Mouse (Mus musculus) adrenal gland (tissue): ENCODE data around the gene Crybg1.

Source experiments
- intact Hi-C: fragments of 180-260 bp; cut with DNase I; formaldehyde crosslinking; loops from one replicate; pipeline ENCODE4 v1.15.1; 2025

Crybg1 gene

GRCm38 (mm10) chr10:44110460-44110859 is 38.2 kb downstream of the Crybg1 start:
- intact Hi-C loops: no loop called here

DNA sequence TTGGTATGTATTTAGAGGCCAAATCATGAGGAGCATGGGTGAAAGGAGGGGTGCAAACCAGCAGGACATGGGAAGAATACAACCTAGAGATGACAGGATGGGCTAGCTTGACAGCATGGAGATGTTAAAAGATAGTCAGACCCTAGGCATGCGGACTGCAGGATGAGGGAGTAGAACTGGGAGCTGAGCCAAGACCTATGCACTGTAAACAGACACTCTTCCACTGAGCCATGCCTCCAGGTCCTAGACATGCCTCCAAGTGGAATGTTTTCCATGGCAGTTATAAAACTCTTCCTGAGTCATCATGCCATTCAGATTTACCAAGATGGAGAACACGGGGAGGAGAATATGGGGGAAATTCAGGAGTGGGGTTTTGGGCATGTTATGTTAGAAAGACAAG is 53.9 kb downstream of the Crybg1 start:
- intact Hi-C loops: no loop called here

DNA sequence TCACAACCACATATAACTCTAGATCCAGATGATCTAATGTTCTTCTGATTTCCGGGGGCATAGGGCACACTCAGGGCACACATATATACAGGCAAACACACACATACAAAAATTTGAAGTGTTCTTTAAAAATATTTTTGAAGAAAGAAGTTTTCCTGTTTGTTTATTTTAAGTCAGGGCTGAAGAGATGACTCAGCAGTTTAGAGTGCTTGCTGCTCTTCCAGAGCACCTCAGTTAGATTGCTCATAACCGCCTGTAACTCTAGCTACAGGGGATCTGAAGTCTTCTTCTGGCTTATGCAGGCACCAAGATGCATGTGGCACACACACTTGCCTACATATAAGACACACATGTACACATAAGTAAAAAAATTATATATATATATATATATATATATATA is 56.9 kb downstream of the Crybg1 start:
- intact Hi-C loops: no loop called here

DNA sequence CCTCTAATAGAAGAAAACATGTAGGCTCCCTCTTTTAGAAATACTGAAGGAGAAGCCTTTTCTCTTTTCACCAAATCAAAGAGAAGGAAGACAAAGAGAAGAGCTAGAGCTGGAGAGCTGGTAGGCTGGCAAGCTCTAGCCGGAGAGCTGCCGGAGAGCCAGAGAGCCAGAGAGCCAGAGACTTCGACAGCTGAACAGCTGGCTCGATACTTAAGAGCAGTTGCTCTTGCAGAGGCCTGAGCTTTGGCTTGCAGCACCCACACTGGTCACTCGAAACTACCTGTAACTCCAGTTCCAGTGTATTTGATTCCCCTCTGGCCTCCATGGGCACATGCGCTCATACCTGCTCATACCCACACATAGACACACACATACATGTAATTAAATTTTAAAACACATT is 68.3 kb downstream of the Crybg1 start:
- intact Hi-C loops: no loop called here

DNA sequence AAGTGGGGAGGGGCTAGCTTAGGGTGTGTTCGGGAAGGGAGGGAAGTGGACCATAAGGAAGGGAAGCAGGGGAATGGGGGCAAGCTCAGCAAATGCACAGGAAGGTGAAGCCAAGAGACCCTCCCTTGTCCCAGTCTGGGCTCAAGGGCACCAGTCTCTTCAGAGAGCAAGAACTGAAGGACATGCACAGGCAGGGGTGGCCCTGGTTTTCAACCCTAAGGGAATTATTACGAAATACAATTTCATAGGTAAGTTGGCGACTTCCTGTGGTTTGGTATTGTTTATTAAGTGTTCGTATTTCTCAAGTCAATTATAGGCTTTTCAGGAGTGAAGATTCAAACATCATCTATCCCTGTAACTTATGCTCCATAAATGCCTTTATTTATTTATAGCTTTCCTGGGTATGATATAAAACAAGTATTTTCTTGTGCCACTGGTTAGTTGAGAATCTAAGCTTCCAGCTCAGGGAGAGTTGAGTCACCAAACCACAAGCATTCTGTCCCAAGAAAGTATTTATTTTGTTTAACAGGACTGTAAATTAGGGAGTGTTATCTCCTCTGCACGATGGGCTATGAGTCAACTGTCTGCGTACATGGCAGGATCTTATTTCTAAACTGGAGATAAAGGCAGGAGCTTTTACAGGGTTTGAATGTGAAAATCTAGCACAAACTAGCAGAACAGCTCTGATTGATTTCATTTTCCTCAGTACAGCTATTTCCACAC is 69.7 kb downstream of the Crybg1 start:
- intact Hi-C loops: no loop called here

GRCm38 (mm10) chr10:44071095-44071494 is 77.6 kb downstream of the Crybg1 start:
- intact Hi-C loops: loop anchor here (1.0 to 5.0 kb wide), 2 partner anchors 117 to 494 kb away; partner anchors contain the start of gene Cd24a

DNA sequence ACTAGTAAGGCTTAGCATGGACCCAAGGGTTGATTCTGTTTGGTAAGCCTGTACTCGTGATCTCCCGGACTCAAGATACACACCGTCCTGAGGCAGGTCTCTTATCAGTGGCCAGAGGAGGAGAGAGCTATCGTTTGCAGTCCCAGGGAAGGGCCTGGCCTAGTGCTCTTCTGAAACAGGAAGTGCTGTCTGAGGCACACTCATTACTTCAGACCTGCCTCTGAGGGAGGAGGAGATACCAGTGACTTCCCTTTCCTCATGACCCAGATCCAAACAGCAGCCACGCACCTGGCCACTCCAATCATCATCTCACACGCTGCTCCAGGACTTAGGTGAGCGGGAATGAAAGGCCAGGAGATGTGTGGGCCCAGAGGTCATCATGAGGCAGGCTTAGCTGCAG is 79.5 kb downstream of the Crybg1 start:
- intact Hi-C loops: loop anchor here (5.0 kb wide), 1 partner anchor 67 kb away; no protein-coding TSS in a partner anchor

- intact Hi-C loops: loop anchor here (5.0 kb wide), 1 partner anchor 64 kb away; no protein-coding TSS in a partner anchor
These were observed 82.7 kb downstream of the Crybg1 start for GRCm38 (mm10) chr10:44065848-44066360.

DNA sequence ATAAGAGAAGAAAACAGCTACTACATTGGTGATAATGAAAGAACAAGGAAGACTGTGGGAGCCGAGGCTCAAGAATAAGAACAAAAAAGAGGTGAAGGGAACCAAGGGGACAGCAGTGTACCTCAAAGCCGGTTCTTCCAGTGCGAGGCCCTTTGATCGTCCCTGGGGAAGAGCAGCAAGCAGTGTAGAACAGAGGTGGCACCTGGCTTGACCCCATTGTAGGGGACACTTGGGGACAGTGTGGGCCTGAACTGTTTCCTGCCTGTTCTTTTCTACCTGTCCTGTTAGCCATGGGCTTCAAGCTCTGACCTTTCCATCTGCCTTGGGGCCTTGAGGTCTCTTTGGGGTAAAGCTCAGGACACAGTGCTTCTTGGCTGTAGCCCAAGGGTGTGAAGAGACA is 85.7 kb downstream of the Crybg1 start:
- intact Hi-C loops: no loop called here

GRCm38 (mm10) chr10:44050913-44051312 is 97.7 kb downstream of the Crybg1 start:
- intact Hi-C loops: no loop called here

DNA sequence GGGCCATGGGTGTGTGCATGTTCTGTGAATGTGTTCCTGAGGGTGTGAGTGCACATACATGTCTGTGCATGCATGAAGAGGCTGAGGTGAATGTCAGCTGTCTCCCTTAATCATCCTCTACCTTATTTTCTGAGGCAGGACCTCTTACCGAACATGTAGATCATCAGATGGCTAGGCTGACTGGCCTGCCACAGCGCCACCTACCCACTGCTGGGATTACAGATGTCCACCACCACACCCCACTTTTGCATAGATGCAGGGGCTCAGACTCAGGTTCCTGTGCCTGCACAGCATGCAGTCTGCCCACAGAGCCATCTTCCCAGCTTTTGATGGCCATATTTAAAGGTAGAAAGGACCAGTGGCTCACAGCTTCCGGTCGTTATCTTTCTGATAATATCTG is 103.9 kb downstream of the Crybg1 start:
- intact Hi-C loops: no loop called here

GRCm38 (mm10) chr10:44043630-44044029 is 105.0 kb downstream of the Crybg1 start:
- intact Hi-C loops: no loop called here

DNA sequence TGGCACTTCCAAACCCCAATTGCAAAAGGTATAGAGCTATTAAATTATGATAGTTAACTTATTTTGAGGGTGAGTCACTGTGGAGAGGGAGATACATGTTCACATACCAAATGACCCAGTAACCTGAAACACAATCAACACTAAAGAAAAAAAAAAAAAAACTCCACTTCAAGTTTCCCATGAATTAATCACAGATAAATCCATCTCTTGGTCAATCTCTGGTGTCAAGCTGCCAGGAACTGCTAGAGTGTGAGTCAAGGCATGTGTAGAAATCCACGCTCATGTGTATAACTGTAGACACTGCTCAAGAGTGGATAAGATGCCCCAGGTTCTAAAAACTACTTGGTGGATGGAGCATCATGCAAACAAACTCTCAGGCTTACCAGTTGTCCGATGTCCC is 109.5 kb downstream of the Crybg1 start:
- intact Hi-C loops: no loop called here

DNA sequence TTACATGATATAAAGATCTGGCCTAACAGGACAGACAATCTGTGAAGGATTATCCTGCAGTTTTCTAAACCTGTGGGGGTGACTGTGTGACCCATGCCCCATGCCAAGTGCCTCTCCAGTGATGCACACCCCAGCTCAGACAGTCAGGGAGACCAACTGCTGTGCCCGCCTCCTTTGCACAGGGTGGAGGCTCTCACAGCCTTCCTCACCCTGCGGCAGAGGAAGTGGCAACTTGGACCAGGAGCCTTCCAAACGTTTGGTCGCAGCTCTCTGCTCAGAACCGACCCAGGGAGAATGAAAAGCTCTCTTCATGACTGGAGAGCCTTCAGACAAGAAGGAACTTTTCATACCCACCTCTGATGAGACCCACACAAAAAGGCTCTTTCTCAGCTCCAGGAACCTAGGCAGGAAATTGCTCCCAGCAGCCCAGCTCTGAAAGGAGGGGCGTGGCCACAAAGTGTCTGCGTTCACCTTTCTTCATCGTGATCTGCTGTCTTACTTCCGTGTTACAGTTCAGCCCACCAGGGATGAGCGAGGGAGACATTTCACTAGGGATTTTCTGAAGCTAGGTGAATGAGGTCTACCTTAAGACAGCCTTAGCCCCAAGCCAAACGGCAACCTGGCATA is 110.6 kb downstream of the Crybg1 start:
- intact Hi-C loops: no loop called here

- intact Hi-C loops: no loop called here
These were observed 119.1 kb downstream of the Crybg1 start for GRCm38 (mm10) chr10:44029566-44029965.

- intact Hi-C loops: no loop called here
These were observed 121.4 kb downstream of the Crybg1 start for GRCm38 (mm10) chr10:44027226-44027625.

DNA sequence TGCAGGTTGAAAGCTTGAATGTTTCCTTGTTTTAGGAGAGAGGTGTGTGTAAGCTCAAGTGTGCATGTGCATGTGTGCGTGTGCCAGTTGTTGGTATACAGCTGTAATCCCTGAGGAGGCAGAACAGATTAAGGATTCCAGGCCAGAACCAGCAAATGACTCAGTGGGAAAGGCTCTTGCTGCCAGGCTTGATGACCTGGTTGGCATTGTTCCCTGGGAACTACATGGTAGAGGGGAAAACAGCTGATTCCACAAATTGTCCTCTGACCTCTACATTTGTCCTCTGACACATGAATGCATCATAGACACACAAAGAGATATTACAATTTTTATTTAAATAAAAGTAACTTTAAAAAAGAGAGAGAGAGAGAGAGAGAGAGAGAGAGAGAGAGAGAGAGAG is 122.5 kb downstream of the Crybg1 start:
- intact Hi-C loops: no loop called here

DNA sequence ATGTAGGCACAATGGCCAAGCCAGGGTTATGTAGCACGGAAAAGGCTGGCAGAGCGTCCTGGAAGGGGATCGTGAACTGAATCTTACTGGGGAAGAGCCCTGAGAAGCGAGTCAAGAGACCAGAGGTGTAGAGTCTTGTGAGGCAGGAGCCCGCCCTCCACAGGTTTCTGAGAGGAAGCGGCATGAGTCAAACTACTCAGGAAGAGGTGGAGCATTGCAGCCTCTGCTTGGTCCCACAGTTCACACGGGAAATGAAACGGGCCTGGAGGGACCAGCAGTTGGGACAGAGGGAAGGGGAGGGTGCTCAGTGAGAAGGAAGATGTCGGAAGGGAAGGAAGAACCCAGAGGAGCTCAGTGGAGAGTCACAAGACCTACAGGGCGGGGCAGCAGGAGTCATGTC is 123.9 kb downstream of the Crybg1 start:
- intact Hi-C loops: no loop called here

DNA sequence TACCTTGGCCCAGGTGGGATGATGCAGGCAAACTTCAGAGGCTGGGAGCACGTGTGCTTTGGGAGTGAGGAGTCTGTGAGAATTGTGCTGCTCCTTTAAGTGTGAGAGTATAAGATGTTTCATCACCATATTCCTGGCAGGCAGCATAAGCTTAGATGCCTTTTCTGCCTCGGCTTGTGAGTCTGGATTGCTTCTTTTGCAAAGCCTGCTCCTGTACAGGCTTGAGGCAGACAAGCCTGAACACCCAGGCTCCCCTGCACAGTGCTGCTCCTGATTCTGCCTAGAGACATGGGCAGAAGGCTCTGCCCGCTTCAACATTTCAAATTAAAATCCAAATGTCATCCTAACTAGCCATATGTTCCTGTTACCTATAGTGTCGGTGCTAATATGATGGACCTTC is 128.5 kb downstream of the Crybg1 start:
- intact Hi-C loops: no loop called here

GRCm38 (mm10) chr10:44018562-44018961 is 130.1 kb downstream of the Crybg1 start:
- intact Hi-C loops: no loop called here

- intact Hi-C loops: no loop called here
These were observed 133.0 kb downstream of the Crybg1 start for GRCm38 (mm10) chr10:44015631-44016030.

DNA sequence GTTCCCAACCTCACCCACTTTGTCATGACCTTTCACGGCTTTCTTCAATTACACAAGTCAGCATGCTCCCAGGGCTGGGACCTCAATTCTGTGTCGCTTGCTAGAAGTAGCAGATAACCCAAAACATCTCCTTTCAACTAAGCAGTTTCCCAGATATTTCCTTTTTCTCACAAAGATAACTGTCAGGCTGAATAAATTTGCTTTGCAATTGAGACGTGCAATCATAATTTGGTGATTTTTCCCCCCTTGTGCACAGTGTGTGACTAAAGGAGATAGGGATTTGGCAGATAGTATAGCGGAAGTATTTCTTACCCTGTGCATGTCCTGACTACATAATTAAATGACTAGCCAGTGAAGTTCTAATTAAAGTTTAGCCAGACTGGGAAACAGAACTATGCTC is 134.8 kb downstream of the Crybg1 start:
- intact Hi-C loops: no loop called here

DNA sequence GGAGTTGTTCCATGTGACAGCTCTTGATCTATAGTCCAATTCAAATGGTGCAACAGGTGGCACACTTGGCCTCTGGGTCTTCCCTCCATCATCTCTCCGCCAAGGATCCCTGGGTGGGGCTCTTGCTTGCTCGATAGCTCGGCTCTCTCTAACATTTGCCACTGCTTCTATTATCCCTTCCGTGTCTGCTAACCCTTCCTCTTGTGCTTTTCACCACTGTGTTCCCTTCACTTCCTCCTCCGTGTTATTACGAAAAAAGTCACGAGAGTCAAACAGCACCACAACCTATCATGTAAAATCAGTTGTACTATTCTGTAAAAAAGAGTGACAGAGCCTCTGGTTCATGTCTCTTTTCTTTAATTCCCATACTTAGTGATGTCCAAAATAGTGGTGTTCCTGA is 137.2 kb downstream of the Crybg1 start:
- intact Hi-C loops: no loop called here
